Mouse (Mus musculus): Measurements from ENCODE around the gene Itga2b. TPM values are rescaled to one million over a fixed set of nuclear protein-coding genes. Genes with fewer than 3 reads are reported as not detected.

The Itga2b gene
- 4.3 and 4.8 TPM in 2 replicates for total RNA-seq (2014; rRNA removed; ENCODE audit: low replicate concordance)
- polyA plus RNA-seq (2015; fragmentation: Nextera tagmentation; extraction: Ambion mirVana) = 5.4 and 5.6 TPM in 2 replicates

- peaks cover 14% of the 10 kb centered on the region for H3K4me1 ChIP-seq (ENCODE audit: control insufficient read depth, insufficient read depth)
- TF ChIP-seq EP300 (IDR thresholded peaks at IDR 0.05; ENCODE audit: low read depth) (no peak), CTCF (IDR thresholded peaks at IDR 0.05; ENCODE audit: low read depth) (no peak)
- H3K9ac ChIP-seq (replicated peaks; ENCODE audit: low read depth, low read length) = no peak within 1 kb of the TSS
- DNase-seq (ENCODE audit: low spot score) = no peak
- no peak within 1 kb of the TSS for H3K27ac ChIP-seq (ENCODE audit: low read depth)
- H3K4me3 ChIP-seq (ENCODE audit: low read depth, low read length) = no peak within 1 kb of the TSS
- 34% methylated on average over 11 of the region's 11 CpGs for WGBS
- H3K36me3 ChIP-seq (replicated peaks; ENCODE audit: control insufficient read depth, insufficient read depth, low read length) = no peaks in the 10 kb centered on the region
- no peaks in the 10 kb centered on the region for H3K27me3 ChIP-seq (ENCODE audit: control insufficient read depth, insufficient read depth, low read length)
- no peaks in the 10 kb centered on the region for H3K9me3 ChIP-seq (replicated peaks; ENCODE audit: control insufficient read depth, low read length)
- H3K4me2 ChIP-seq (ENCODE audit: low read depth, low read length) = no peak within 1 kb of the TSS
- ATAC-seq (ENCODE audit: insufficient read depth, low read depth) = no peak
Observed at GRCm38 (mm10) chr11:102469648-102470357, at the start of gene Itga2b. Gene Itga2b, minus strand, starts transcription at chr11:102470122.

DNA sequence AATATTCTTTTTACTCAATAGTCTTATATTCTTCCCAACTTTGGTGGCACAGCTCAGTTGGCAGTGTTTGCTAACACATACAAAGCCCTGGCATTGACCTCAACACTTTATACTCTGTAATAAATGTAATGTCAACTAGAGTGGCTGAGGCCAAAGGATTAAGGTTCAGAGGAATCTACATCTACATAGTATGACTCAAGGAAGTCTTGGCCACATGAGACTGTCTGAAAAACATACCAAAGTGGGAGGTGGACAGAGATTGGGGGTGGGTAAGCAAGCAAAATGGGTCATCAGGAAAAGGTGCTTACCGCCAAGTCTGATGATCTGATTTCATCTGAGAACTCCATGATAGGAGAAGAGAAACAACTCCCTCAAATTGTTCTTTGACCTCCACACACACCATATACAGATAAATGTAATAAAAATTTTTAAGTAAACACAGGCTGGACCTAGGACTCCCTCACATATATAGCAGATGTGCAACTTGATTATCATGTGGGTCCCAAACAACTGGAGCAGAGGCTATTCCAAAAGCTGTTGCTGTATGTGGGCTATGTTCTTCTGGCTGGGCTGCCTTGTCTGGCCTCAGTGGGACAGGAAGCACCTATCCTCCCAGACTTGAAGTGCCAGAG is 45.0 kb upstream of the Itga2b start:
- Histone ChIP-seq H3K4me1 (ENCODE audit: control insufficient read depth, insufficient read depth) (no peaks in the 10 kb centered on the region), H3K27me3 (ENCODE audit: control insufficient read depth, insufficient read depth, low read length) (no peaks in the 10 kb centered on the region), H3K4me2 (ENCODE audit: low read depth, low read length) (no peak overlapping the region), H3K9me3 (replicated peaks; ENCODE audit: control insufficient read depth, low read length) (no peaks in the 10 kb centered on the region), H3K4me3 (ENCODE audit: low read depth, low read length) (no peak overlapping the region), H3K9ac (replicated peaks; ENCODE audit: low read depth, low read length) (no peak overlapping the region), H3K27ac (ENCODE audit: low read depth) (no peak overlapping the region), H3K36me3 (replicated peaks; ENCODE audit: control insufficient read depth, insufficient read depth, low read length) (peaks cover 30% of the 10 kb centered on the region; the same call in 1 of the 2 replicates)
- ATAC-seq (ENCODE audit: insufficient read depth, low read depth) = no peak
- 78% methylated on average over 1 of the region's 1 CpGs for WGBS
- DNase-seq (ENCODE audit: low spot score) = no peak
- TF ChIP-seq CTCF (IDR thresholded peaks at IDR 0.05; ENCODE audit: low read depth) (no peak), EP300 (IDR thresholded peaks at IDR 0.05; ENCODE audit: low read depth) (no peak)

DNA sequence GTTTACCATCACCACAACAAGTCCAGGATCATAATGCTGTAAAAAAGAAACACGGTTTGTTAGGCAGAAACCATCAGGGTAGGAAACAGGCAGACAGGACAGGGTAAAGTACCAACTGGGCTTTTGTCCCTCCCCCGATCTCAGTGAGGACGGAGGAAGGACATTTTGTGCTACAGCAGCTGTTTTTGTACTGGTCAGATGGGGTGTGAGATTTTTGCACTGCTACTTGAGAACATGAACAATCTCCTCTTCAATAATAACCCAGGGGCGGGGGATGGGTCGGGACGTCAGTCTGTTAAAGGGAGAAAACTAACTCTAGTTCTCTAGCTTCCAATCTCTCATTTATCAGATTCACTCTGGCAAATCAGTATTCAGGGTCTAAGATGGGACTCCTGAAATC is 40.3 kb upstream of the Itga2b start:
- Histone ChIP-seq H3K27ac (ENCODE audit: low read depth) (peak overlapping the region; percentile 41; the same call in 1 of the 2 replicates), H3K9me3 (replicated peaks; ENCODE audit: control insufficient read depth, low read length) (no peaks in the 10 kb centered on the region), H3K36me3 (replicated peaks; ENCODE audit: control insufficient read depth, insufficient read depth, low read length) (peaks cover 30% of the 10 kb centered on the region; the same call in 1 of the 2 replicates), H3K4me2 (ENCODE audit: low read depth, low read length) (no peak overlapping the region), H3K27me3 (ENCODE audit: control insufficient read depth, insufficient read depth, low read length) (no peaks in the 10 kb centered on the region), H3K9ac (replicated peaks; ENCODE audit: low read depth, low read length) (no peak overlapping the region), H3K4me3 (ENCODE audit: low read depth, low read length) (no peak overlapping the region), H3K4me1 (ENCODE audit: control insufficient read depth, insufficient read depth) (no peaks in the 10 kb centered on the region)
- no peak for TF ChIP-seq EP300 (IDR thresholded peaks at IDR 0.05; ENCODE audit: low read depth)
- no peak for TF ChIP-seq CTCF (IDR thresholded peaks at IDR 0.05; ENCODE audit: low read depth)
- DNase-seq (ENCODE audit: low spot score) (no peak), ATAC-seq (ENCODE audit: insufficient read depth, low read depth) (no peak; the same call in 1 of the 2 replicates)
- WGBS = 69% methylated on average over 6 of the region's 6 CpGs

GRCm38 (mm10) chr11:102496732-102497131 is 26.8 kb upstream of the Itga2b start:
- H3K4me3 ChIP-seq (ENCODE audit: low read depth, low read length) = no peak overlapping the region
- 60% methylated on average over 2 of the region's 2 CpGs for WGBS
- ATAC-seq (ENCODE audit: insufficient read depth, low read depth) = no peak
- H3K4me2 ChIP-seq (ENCODE audit: low read depth, low read length) = no peak overlapping the region
- TF ChIP-seq CTCF (IDR thresholded peaks at IDR 0.05; ENCODE audit: low read depth) = no peak
- no peak overlapping the region for H3K9ac ChIP-seq (replicated peaks; ENCODE audit: low read depth, low read length)
- no peaks in the 10 kb centered on the region for H3K27me3 ChIP-seq (ENCODE audit: control insufficient read depth, insufficient read depth, low read length)
- H3K36me3 ChIP-seq (replicated peaks; ENCODE audit: control insufficient read depth, insufficient read depth, low read length) = peaks cover 50% of the 10 kb centered on the region
- no peak for DNase-seq (ENCODE audit: low spot score)
- no peak overlapping the region for H3K27ac ChIP-seq (ENCODE audit: low read depth)
- H3K4me1 ChIP-seq (ENCODE audit: control insufficient read depth, insufficient read depth) = 0 out of 2 replicates have a peak, but pooled peaks cover 9% of the 10 kb centered on the region
- H3K9me3 ChIP-seq (replicated peaks; ENCODE audit: control insufficient read depth, low read length) = no peaks in the 10 kb centered on the region

DNA sequence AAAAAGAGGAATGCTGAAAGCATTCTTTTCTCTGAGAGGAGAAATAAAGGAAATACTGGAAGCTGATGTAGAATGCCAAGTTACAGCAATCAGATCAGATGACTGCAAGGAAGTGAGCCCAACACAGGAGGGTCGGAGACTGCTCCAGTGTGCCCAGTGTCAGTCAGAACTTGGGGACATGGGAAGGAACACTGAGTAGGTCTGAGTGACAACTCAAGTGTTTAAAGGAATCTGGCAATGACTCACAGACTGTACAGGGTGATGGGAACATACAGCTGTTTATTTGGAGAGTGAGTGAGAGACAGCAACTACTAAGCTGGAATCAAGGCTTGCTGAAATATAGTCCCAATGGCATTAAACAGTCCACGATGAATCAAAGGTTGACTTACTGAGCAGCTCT is 26.3 kb upstream of the Itga2b start:
- 80% methylated on average over 2 of the region's 2 CpGs for WGBS
- Histone ChIP-seq H3K27ac (ENCODE audit: low read depth) (no peak overlapping the region), H3K4me1 (ENCODE audit: control insufficient read depth, insufficient read depth) (0 out of 2 replicates have a peak, but pooled peaks cover 9% of the 10 kb centered on the region), H3K36me3 (replicated peaks; ENCODE audit: control insufficient read depth, insufficient read depth, low read length) (peaks cover 49% of the 10 kb centered on the region), H3K27me3 (ENCODE audit: control insufficient read depth, insufficient read depth, low read length) (no peaks in the 10 kb centered on the region), H3K4me2 (ENCODE audit: low read depth, low read length) (no peak overlapping the region), H3K9me3 (replicated peaks; ENCODE audit: control insufficient read depth, low read length) (no peaks in the 10 kb centered on the region), H3K4me3 (ENCODE audit: low read depth, low read length) (no peak overlapping the region), H3K9ac (replicated peaks; ENCODE audit: low read depth, low read length) (no peak overlapping the region)
- TF ChIP-seq CTCF (IDR thresholded peaks at IDR 0.05; ENCODE audit: low read depth) (no peak), EP300 (IDR thresholded peaks at IDR 0.05; ENCODE audit: low read depth) (no peak)
- DNase-seq (ENCODE audit: low spot score) = no peak
- ATAC-seq (ENCODE audit: insufficient read depth, low read depth) = no peak

All from heart, postnatal 0 days (tissue).